Mouse (Mus musculus): ENCODE results near the gene Gm20388.

DNA sequence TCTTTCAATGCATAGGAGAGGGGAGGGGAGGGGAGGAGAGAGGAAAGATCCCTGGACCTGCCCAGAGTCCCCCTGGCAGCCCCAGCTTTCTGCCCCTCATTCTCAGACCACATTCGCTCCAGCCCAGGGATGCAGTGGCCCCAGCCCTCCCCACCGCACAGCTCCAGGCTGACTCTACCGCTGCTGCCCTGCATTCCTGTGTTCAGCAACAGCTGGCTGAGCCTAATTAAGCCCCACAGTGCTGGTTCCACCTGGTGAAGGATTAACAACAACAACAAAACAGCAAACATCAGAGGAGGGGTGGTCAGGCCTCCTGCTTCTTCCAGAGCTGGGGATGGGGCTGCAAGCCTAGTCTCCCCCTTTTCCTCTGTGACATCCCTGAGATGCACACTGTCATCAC, 2818.0 kb downstream of the Gm20388 start:
- no peak for TF ChIP-seq CTCF (IDR thresholded peaks at IDR 0.05; ENCODE audit: borderline replicate concordance, extremely low read depth, insufficient read depth, insufficient read length)
- no peak for TF ChIP-seq POLR2A (IDR thresholded peaks at IDR 0.05; ENCODE audit: borderline replicate concordance, extremely low read depth, insufficient read depth, insufficient read length, poor library complexity, severe bottlenecking)

All from brain, embryonic 14.5 days (tissue).